Mouse (Mus musculus): Measurements from ENCODE around the gene Kcna10. TPM values are rescaled to one million over a fixed set of nuclear protein-coding genes. Genes with fewer than 3 reads are reported as not detected.

The Kcna10 gene
- polyA plus RNA-seq, 1 experiment, result 0.10 TPM

GRCm38 (mm10) chr3:107204413-107204812, 21.6 kb downstream of the Kcna10 start:
- Histone ChIP-seq H3K4me1 (ENCODE audit: control insufficient read depth, insufficient read depth, low read length) (no peaks in the 10 kb centered on the region), H3K27me3 (ENCODE audit: control insufficient read depth, insufficient read depth, low read length) (no peaks in the 10 kb centered on the region), H3K27ac (ENCODE audit: insufficient read depth, low read length) (no peak overlapping the region), H3K4me3 (replicated peaks; ENCODE audit: insufficient read depth, low read depth, low read length) (no peak overlapping the region)
- WGBS, result 92% methylated on average over 3 of the region's 3 CpGs
- no peak for TF ChIP-seq CTCF (IDR thresholded peaks at IDR 0.05; ENCODE audit: borderline replicate concordance, insufficient read depth, low read depth, low read length)
- no peak for TF ChIP-seq POLR2A (IDR thresholded peaks at IDR 0.05; ENCODE audit: borderline replicate concordance, insufficient read depth, low read length)
- DNase-seq, result no peak

GRCm38 (mm10) chr3:107205170-107205569, 22.3 kb downstream of the Kcna10 start:
- H3K27me3 ChIP-seq (ENCODE audit: control insufficient read depth, insufficient read depth, low read length), result no peaks in the 10 kb centered on the region
- H3K4me1 ChIP-seq (ENCODE audit: control insufficient read depth, insufficient read depth, low read length), result no peaks in the 10 kb centered on the region
- no peak overlapping the region for H3K4me3 ChIP-seq (replicated peaks; ENCODE audit: insufficient read depth, low read depth, low read length)
- no peak for DNase-seq
- no peak overlapping the region for H3K27ac ChIP-seq (ENCODE audit: insufficient read depth, low read length)
- TF ChIP-seq CTCF (IDR thresholded peaks at IDR 0.05; ENCODE audit: borderline replicate concordance, insufficient read depth, low read depth, low read length) (no peak), POLR2A (IDR thresholded peaks at IDR 0.05; ENCODE audit: borderline replicate concordance, insufficient read depth, low read length) (no peak)

DNA sequence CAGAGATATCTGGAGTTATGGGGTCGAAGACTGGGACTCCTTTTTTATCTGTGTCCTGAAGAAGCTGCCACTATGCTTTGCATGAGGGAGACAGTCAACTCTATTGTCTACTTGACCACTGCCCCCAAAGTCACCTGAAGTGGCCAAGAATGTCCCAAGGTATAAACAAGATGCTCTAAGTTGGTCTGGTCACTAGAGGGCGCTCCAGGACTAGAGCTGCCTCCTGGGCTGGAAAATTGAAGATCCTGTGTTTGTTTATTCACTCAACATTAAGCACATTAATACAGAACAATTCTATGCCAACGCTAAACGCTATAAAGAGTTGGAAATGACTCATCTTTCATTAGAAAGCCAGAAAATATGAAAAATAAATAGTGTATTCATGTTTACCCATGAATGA, 23.1 kb downstream of the Kcna10 start:
- TF ChIP-seq CTCF (IDR thresholded peaks at IDR 0.05; ENCODE audit: borderline replicate concordance, insufficient read depth, low read depth, low read length) (peak; percentile 81), POLR2A (IDR thresholded peaks at IDR 0.05; ENCODE audit: borderline replicate concordance, insufficient read depth, low read length) (no peak)
- 15% methylated on average over 4 of the region's 4 CpGs for WGBS
- Histone ChIP-seq H3K27ac (ENCODE audit: insufficient read depth, low read length) (no peak overlapping the region), H3K27me3 (ENCODE audit: control insufficient read depth, insufficient read depth, low read length) (no peaks in the 10 kb centered on the region), H3K4me1 (ENCODE audit: control insufficient read depth, insufficient read depth, low read length) (no peaks in the 10 kb centered on the region), H3K4me3 (replicated peaks; ENCODE audit: insufficient read depth, low read depth, low read length) (no peak overlapping the region)
- DNase-seq, result peak; percentile 66 to 71

GRCm38 (mm10) chr3:107206490-107207150, 23.8 kb downstream of the Kcna10 start:
- Histone ChIP-seq H3K4me1 (ENCODE audit: control insufficient read depth, insufficient read depth, low read length) (no peaks in the 10 kb centered on the region), H3K27me3 (ENCODE audit: control insufficient read depth, insufficient read depth, low read length) (no peaks in the 10 kb centered on the region), H3K27ac (ENCODE audit: insufficient read depth, low read length) (no peak overlapping the region), H3K4me3 (replicated peaks; ENCODE audit: insufficient read depth, low read depth, low read length) (no peak overlapping the region)
- DNase-seq, result no peak
- no peak for TF ChIP-seq CTCF (IDR thresholded peaks at IDR 0.05; ENCODE audit: borderline replicate concordance, insufficient read depth, low read depth, low read length)
- TF ChIP-seq POLR2A (IDR thresholded peaks at IDR 0.05; ENCODE audit: borderline replicate concordance, insufficient read depth, low read length), result no peak
- WGBS, result 55% methylated on average over 4 of the region's 4 CpGs

- DNase-seq, result no peak
- Histone ChIP-seq H3K4me3 (replicated peaks; ENCODE audit: insufficient read depth, low read depth, low read length) (no peak overlapping the region), H3K27me3 (ENCODE audit: control insufficient read depth, insufficient read depth, low read length) (no peaks in the 10 kb centered on the region), H3K27ac (ENCODE audit: insufficient read depth, low read length) (no peak overlapping the region), H3K4me1 (ENCODE audit: control insufficient read depth, insufficient read depth, low read length) (no peaks in the 10 kb centered on the region)
- no peak for TF ChIP-seq CTCF (IDR thresholded peaks at IDR 0.05; ENCODE audit: borderline replicate concordance, insufficient read depth, low read depth, low read length)
- TF ChIP-seq POLR2A (IDR thresholded peaks at IDR 0.05; ENCODE audit: borderline replicate concordance, insufficient read depth, low read length), result no peak
- WGBS, result 58% methylated on average over 7 of the region's 7 CpGs
Observed at GRCm38 (mm10) chr3:107207625-107208253, 24.9 kb downstream of the Kcna10 start.

DNA sequence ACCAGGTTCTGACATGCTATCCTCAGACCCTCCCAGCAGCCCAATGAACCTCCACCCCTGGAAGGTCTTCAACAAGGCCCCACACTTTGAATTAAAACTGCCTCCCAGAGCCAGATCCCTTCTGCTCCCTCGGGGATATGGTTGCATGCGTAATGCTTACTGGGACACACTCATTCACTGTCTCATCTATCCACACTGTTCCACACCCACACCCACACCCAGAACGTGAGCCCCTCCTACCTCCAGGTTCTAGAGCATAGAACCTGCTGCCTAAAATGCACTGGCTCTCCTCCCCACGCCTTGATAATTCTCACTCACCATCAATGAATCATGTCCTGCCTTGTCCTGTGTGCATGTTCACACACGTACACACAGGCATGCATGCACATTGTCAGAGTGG, 31.8 kb downstream of the Kcna10 start:
- Histone ChIP-seq H3K27ac (ENCODE audit: insufficient read depth, low read length) (no peak overlapping the region), H3K4me1 (ENCODE audit: control insufficient read depth, insufficient read depth, low read length) (no peaks in the 10 kb centered on the region), H3K4me3 (replicated peaks; ENCODE audit: insufficient read depth, low read depth, low read length) (no peak overlapping the region), H3K27me3 (ENCODE audit: control insufficient read depth, insufficient read depth, low read length) (no peaks in the 10 kb centered on the region)
- DNase-seq, result no peak
- WGBS, result 81% methylated on average over 5 of the region's 5 CpGs
- no peak for TF ChIP-seq CTCF (IDR thresholded peaks at IDR 0.05; ENCODE audit: borderline replicate concordance, insufficient read depth, low read depth, low read length)
- no peak for TF ChIP-seq POLR2A (IDR thresholded peaks at IDR 0.05; ENCODE audit: borderline replicate concordance, insufficient read depth, low read length)

GRCm38 (mm10) chr3:107216400-107217100, 33.7 kb downstream of the Kcna10 start:
- DNase-seq, result no peak
- Histone ChIP-seq H3K27ac (ENCODE audit: insufficient read depth, low read length) (no peak overlapping the region), H3K27me3 (ENCODE audit: control insufficient read depth, insufficient read depth, low read length) (no peaks in the 10 kb centered on the region; the same call in 1 of the 2 replicates), H3K4me3 (replicated peaks; ENCODE audit: insufficient read depth, low read depth, low read length) (no peak overlapping the region), H3K4me1 (ENCODE audit: control insufficient read depth, insufficient read depth, low read length) (no peaks in the 10 kb centered on the region)
- TF ChIP-seq POLR2A (IDR thresholded peaks at IDR 0.05; ENCODE audit: borderline replicate concordance, insufficient read depth, low read length) (no peak), CTCF (IDR thresholded peaks at IDR 0.05; ENCODE audit: borderline replicate concordance, insufficient read depth, low read depth, low read length) (no peak)
- WGBS, result 76% methylated on average over 8 of the region's 8 CpGs
